Mouse (Mus musculus): Measurements from ENCODE around the gene Fancc. TPM values are rescaled to one million over a fixed set of nuclear protein-coding genes. Genes with fewer than 3 reads are reported as not detected.

The Fancc gene
- 1 to 10 TPM; 5.2 to 7.0 TPM for total RNA-seq (2021)
- long read RNA-seq, experiment 1, partial matches to known transcripts = 1 of 3 reads
- long read RNA-seq, experiment 1, other reads (novel, unspliced or antisense) = 2 of 3 reads
- long read RNA-seq, experiment 2, partial matches to known transcripts = 2 of 8 reads
- long read RNA-seq, experiment 2, other reads (novel, unspliced or antisense) = 3 of 8 reads

DNA sequence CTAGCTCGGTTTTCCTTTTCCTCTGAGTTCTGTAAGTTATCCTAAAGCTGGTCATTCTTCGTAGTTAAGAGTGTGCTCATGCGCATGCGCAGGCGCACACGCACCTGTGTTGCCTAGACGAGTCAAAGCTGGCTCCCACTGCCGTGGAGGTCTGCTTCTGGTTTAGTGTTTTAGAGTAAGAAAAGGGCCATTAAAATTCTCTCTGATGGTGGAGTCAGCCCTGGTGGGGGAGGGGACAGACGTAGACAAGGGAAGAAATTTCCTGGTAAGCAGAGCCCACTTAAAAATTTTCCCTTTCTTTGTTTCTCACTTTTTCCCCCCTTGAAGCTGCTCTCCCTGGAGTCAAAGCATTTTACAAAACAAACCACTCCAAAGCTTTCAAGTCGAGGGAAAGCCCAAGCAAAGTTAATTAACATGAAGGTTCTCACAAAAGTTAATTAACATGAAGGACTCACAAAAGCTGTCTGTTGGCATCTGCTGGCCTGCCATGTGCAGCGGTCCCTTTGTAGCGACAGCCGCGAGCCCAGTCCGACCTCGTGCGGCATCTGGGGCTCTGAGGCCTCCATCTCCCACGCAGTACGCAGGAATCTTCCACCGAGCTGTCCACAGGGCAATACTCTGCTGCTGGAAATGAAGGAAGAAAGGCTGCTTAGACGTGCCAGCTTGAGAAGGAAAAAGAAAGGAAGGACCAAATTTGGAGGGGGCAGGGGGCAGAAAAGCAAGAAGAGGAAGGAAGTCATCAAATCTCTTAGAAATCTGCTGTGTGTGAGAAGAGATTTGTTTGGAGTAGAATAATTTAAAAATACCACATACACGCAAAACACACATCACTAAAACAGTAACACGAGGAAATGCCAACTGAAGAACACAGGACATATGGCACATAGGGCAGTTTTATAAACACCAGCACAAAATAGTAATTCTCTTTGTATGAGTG, at the start of gene Fancc:
TSS of gene Fancc (minus strand) at position 633 of the 937 bp plus-strand sequence.
- DNase-seq = no peak

DNA sequence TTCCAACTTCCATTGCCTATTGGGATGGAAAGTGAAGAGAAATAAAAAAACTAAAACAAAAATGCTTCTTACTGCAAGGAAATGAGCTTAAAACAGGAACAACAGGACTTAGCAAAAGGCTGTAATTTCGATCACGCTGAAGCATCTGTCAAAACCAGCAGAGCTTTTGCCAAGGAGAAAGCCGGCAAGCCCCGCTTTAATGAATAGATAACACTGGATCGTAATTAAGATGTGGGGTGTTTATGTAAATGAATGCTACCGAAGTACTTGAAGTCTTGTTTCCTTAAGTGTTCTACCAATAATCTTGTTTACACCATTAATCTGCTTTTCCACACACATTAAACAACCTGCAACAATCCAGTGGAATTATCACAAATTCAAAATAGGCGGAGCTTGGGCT, 48.2 kb upstream of the Fancc start:
- DNase-seq = no peak

GRCm38 (mm10) chr13:63544967-63545253, 47.8 kb upstream of the Fancc start:
- DNase-seq = no peak

- DNase-seq = no peak
Measured at GRCm38 (mm10) chr13:63544119-63544966, 47.3 kb upstream of the Fancc start.

DNA sequence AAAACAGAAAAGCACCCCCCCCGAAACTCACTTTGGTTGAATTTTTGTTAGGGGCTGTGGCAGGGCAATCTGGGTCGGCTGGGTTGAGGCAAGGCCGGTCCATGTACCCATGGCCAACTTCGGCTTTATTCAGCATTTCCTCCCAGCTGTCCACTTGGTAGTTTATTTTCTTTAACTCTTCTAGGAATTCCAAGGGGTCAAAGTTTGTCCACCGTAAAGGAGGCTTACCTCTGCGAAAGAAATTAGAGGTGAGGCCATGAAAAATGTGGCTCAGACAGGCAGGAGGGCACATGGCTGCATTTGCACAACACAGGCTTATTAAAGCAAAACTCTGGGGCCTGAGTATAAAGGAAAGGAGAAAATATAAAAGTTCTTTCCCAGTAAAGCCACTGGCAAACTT, 46.4 kb upstream of the Fancc start:
- no peak for DNase-seq

- no peak for DNase-seq
Measured at GRCm38 (mm10) chr13:63542796-63543384, 45.8 kb upstream of the Fancc start.

- DNase-seq = no peak
Measured at GRCm38 (mm10) chr13:63541510-63541909, 44.4 kb upstream of the Fancc start.

GRCm38 (mm10) chr13:63540584-63540983, 43.5 kb upstream of the Fancc start:
- no peak for DNase-seq

DNA sequence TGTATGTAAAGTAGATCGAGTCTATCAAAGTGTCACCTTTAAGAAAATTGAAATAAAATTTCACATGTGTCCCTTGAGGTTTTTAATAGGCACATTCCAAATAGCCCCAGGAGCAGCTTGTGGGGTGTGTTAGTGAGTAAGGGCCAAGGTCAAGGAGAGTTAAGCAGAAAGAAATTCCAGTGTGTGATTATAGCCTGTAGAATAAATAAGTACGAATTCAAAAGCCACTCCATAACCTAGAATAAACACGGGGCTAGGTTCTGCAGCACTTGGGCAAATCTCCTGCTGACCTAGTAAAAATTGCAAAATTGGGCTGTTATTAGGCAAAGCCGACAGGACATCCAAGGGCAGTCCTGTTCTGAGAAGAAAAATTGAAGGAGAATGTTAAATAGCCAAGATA, 37.9 kb upstream of the Fancc start:
- DNase-seq = no peak

DNA sequence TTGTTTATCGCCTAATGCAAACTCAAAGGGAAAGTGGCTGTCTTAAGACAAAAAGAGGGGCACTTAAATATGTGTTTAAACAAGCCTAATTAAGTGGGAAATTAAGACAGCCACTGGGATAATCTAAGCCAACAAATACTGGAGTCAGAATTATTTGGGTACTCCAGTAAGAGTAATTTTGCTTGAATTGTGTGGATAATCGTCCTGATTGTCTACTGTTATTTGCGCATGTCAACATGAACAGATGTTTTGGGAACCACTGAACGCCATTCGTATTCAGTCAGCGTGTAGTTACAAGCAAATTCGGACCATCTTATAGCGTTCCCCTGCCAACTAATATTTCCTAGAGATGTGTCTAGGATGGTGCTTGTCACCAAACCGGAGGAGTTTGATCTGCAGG, 33.8 kb upstream of the Fancc start:
- no peak for DNase-seq

DNA sequence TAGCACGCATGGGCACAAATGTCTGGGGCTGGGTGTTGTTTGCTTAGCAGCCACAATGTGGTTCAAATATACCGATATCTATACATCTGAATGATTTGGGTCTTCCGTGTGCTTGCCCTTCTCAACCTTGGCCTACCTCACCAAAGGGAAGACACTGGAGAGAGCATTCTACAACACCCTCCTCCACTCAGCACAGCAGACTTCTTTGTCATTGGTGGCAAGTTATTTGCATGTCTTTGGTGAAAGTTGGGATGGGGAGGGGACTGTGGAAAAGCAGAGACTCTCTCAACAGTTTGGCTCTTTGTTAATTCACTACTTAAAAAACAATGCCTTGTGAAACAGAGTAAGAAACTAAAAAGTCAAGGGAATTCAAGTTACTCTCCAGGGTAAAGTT, 33.3 kb upstream of the Fancc start:
- DNase-seq = no peak

- DNase-seq = no peak
Measured at GRCm38 (mm10) chr13:63529602-63530370, 32.7 kb upstream of the Fancc start.

DNA sequence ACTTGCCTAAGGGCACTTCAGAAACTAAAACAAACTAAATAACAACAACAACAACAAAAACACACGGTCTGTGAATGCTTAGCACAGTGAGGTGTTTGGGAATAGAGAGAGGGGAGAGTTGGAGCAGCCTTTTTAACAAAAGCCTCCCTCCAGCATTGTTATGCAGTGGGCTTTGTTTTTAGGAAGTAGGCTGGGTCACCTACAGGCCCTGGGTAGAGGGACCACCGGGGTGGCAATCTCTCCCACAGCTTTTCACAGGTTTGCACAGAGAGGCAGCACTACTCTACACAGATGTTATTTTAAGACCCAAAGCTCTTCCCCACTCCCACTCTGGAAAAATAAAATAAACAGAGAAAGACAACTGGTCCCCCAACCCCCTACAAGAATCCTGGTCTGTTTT, 31.8 kb upstream of the Fancc start:
- no peak for DNase-seq

DNA sequence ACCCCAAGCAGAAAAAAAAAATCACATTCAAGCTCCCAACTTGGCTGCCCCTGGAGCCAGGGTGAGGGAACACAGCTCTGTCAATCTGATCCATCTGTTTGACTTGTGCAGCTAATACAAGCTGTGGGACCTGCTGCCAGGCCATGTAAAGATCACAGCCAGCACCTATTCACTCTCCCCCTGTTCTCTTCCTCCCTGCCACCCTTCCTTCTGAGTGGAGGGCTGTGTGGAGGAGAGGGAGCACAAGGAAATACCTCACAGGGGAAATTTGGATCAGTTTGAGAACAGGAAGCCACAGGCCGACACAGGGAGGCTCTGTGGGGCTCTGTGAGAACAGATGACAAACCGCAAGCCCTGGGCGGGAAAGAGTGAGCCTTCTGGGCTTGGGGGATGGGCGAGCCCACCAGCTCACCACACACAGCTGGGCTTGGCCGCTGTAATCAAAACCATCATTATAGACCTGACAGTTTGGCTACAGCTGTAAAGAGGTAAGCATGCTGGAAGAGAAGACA, 31.1 kb upstream of the Fancc start:
- DNase-seq = no peak

GRCm38 (mm10) chr13:63525571-63526197, 28.6 kb upstream of the Fancc start:
- DNase-seq = no peak

- DNase-seq = no peak
Measured at GRCm38 (mm10) chr13:63524608-63525570, 27.8 kb upstream of the Fancc start.

DNA sequence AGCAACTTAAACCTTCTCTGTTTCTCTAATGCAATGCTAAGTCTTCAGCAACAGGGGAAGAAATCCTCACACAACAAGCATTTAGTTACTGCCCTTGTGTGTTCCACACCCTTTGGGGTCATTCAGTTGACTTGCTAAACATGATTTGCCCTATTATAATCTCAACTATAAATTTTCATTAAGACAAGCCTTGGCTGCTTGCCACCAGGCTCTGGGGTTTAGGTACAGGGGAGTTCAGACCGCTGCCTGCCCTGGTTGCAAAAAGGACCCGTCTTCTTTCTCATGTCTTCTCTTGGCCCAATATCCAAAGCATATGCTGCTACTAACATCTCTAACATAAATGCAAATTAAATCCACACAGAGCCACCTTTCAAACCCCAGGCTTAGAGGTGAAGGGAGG, 27.0 kb upstream of the Fancc start:
- DNase-seq = no peak

DNA sequence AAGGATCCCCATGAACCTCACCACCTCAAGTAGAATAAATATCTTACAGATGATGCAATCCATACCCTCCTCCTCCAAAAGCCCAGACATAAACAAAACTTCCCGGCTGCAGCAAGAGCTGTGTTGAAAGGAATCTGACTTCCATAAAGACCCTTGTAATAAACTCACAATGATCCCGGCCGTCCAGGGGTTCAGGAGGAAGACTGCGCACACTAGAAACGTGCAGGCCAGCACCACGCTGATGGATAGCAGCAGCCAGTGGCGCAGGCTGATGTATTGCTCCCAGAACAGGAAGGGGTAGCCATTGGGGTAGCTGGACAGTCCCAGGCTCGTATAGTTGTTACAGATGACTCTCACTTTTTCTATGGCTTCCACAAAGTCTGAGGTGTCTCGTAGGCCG, 25.8 kb upstream of the Fancc start:
- no peak for DNase-seq

GRCm38 (mm10) chr13:63520110-63520509, 23.0 kb upstream of the Fancc start:
- DNase-seq = no peak

DNA sequence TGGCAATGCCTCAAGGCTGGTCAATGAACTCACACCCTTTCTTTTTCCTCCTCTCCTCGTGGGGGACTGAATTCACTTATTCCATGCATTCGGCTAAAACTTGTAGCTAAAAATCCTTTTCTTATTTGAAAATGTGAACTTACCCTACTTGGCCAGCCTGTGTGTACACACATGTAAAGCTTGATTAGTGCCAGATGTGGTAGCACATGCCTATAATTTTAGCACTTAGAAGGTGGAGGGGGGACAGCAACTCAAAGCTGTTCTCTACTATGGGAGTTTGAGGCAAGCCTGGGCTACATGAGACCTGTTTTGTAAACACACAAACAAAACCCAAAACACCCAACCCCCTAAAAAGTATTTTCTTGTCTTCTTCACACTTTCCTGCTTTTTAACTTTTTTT, 19.5 kb upstream of the Fancc start:
- DNase-seq = no peak
